ENCODE assay signal across 17 mouse cellular contexts in the genomic region with DNA sequence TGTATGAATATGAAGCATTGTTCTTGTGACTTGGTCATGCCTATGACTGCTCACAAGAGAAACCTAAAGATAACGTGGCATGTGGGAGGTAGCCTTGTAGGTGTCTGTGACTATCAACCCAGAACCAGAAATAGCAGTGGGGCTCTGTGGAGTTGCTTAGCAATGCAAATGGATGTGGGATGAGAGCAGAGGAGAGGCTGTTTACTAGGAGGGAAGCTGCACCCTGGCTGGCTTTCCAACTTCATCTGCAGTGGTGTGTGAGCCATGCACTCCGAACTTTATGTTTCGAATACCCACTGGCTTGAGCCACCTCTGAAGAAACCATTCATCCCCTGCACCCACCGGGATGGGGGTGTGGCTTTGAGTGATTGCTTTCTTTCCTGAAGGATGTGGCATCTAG.
A peak's percentile ranks its signal among the peaks of the same experiment; 100 is the strongest.
DNase-seq lines count a peak whose midpoint lies in the region; ATAC-seq and TF ChIP-seq lines count a peak whose summit lies in the region.
"Had no signal": no experiment of that assay in that cellular context is flagged by ENCODE, and none has a peak within 500 bp of the region (broad histone marks: within the 10 kb centered on the region; RNA-seq: fewer than 3 reads in every experiment).

No protein-coding gene starts in this region.

- no peaks in the 10 kb centered on the region for H3K4me1 ChIP-seq in heart, embryonic 10.5 days
- H3K4me1 ChIP-seq in midbrain, embryonic 10.5 days, result no peaks in the 10 kb centered on the region
- H3K4me1 ChIP-seq in hindbrain, embryonic 14.5 days (replicated peaks; ENCODE audit: control insufficient read depth, insufficient read depth, low read length), result no peaks in the 10 kb centered on the region
- H3K4me1 ChIP-seq: forebrain, embryonic 15.5 days; megakaryocyte, embryonic 14.5 days had no signal

- DNase-seq in heart, adult 11 months, result peak; percentile 79
- no peak for DNase-seq in heart, embryonic 10.5 days (ENCODE audit: low spot score)
- peak; percentile 84 to 86 for DNase-seq in frontal cortex, adult 2 months (ENCODE audit: extremely low spot score in 1 of 2, low spot score in 1 of 2)
- DNase-seq in left cerebral cortex, adult 2 months (ENCODE audit: extremely low spot score in 1 of 2, low spot score in 2 of 2), result peak; percentile 46 to 53
- DNase-seq in right cerebral cortex, postnatal 10 days (ENCODE audit: low spot score in 2 of 2), result peak; percentile 49 to 68
- no peak for DNase-seq in midbrain, embryonic 10.5 days (ENCODE audit: low spot score)
- no peak for DNase-seq in embryo, embryonic 11 days
- no peak for DNase-seq in hindbrain, embryonic 14.5 days (ENCODE audit: low spot score)
- DNase-seq: adrenal gland, postnatal 14 days; cerebellum, adult 9-11 months; gastrocnemius, postnatal 25 days; heart, postnatal 4 days; lung, postnatal 10 days had no signal

- H3K9me3 ChIP-seq in heart, embryonic 10.5 days, result no peaks in the 10 kb centered on the region
- no peaks in the 10 kb centered on the region for H3K9me3 ChIP-seq in midbrain, embryonic 10.5 days (replicated peaks)
- no peaks in the 10 kb centered on the region for H3K9me3 ChIP-seq in hindbrain, embryonic 14.5 days (ENCODE audit: control insufficient read depth, low read length)
- H3K9me3 ChIP-seq: forebrain, embryonic 15.5 days; heart, embryonic 12.5 days; megakaryocyte, embryonic 14.5 days had no signal

- H3K36me3 ChIP-seq in heart, embryonic 10.5 days, result no peaks in the 10 kb centered on the region
- no peaks in the 10 kb centered on the region for H3K36me3 ChIP-seq in midbrain, embryonic 10.5 days
- H3K36me3 ChIP-seq in hindbrain, embryonic 14.5 days (replicated peaks; ENCODE audit: control insufficient read depth, insufficient read depth), result no peaks in the 10 kb centered on the region
- H3K36me3 ChIP-seq: forebrain, embryonic 15.5 days; heart, embryonic 12.5 days had no signal

- no peak for TF ChIP-seq CTCF in left cerebral cortex, adult 2 months (IDR thresholded peaks at IDR 0.05)

- no peak overlapping the region for H3K4me2 ChIP-seq in hindbrain, embryonic 14.5 days (replicated peaks)
- H3K4me2 ChIP-seq: forebrain, embryonic 15.5 days; heart, embryonic 12.5 days had no signal

- 79% methylated on average over 4 of the region's 4 CpGs for WGBS in heart, embryonic 10.5 days
- 88% methylated on average over 4 of the region's 4 CpGs for WGBS in midbrain, embryonic 10.5 days
- 81% methylated on average over 4 of the region's 4 CpGs for WGBS in hindbrain, embryonic 14.5 days

- intact Hi-C loops in left cerebral cortex, adult 2 months (cut with DNase I), result loop anchor here (5.0 kb wide), 1 partner anchor 96 kb away; no protein-coding TSS in a partner anchor

- no peak overlapping the region for H3K4me3 ChIP-seq in heart, embryonic 10.5 days
- H3K4me3 ChIP-seq in left cerebral cortex, adult 2 months, result no peak overlapping the region
- H3K4me3 ChIP-seq in midbrain, embryonic 10.5 days, result no peak overlapping the region
- no peak overlapping the region for H3K4me3 ChIP-seq in hindbrain, embryonic 14.5 days (replicated peaks; ENCODE audit: low read length)
- H3K4me3 ChIP-seq: forebrain, embryonic 15.5 days; heart, embryonic 12.5 days; megakaryocyte, embryonic 14.5 days had no signal

- no peak overlapping the region for H3K27ac ChIP-seq in heart, embryonic 10.5 days
- H3K27ac ChIP-seq in left cerebral cortex, adult 2 months, result peak overlapping the region; percentile 87
- H3K27ac ChIP-seq in midbrain, embryonic 10.5 days (replicated peaks), result no peak overlapping the region
- H3K27ac ChIP-seq in hindbrain, embryonic 14.5 days, result no peak overlapping the region
- H3K27ac ChIP-seq: forebrain, embryonic 15.5 days; liver, embryonic 14.5 days had no signal

- no peaks in the 10 kb centered on the region for H3K27me3 ChIP-seq in heart, embryonic 10.5 days (ENCODE audit: insufficient read depth, poor library complexity, severe bottlenecking)
- H3K27me3 ChIP-seq in midbrain, embryonic 10.5 days (ENCODE audit: low read depth, poor library complexity, severe bottlenecking), result no peaks in the 10 kb centered on the region
- H3K27me3 ChIP-seq in hindbrain, embryonic 14.5 days (ENCODE audit: control insufficient read depth, insufficient read depth, low read length), result no peaks in the 10 kb centered on the region
- H3K27me3 ChIP-seq: forebrain, embryonic 15.5 days; heart, embryonic 12.5 days had no signal

- no peak for ATAC-seq in hindbrain, embryonic 14.5 days (ENCODE audit: low FRiP score)
- ATAC-seq: forebrain, embryonic 15.5 days had no signal

- no peak overlapping the region for H3K9ac ChIP-seq in hindbrain, embryonic 14.5 days
- H3K9ac ChIP-seq: forebrain, embryonic 15.5 days; heart, embryonic 12.5 days; liver, embryonic 14.5 days had no signal

Comparison
In these comparisons a context has a peak if more than half of its experiments do, and no peak if none do; other contexts are left out.
1. DNase-seq: peak in heart, adult 11 months (single experiment), frontal cortex, adult 2 months (2 of 2), left cerebral cortex, adult 2 months (2 of 2) and right cerebral cortex, postnatal 10 days (2 of 2); none in heart, embryonic 10.5 days (single experiment), midbrain, embryonic 10.5 days (single experiment), embryo, embryonic 11 days (single experiment) and hindbrain, embryonic 14.5 days (single experiment).